Mouse (Mus musculus): ENCODE data around the gene Pigl.

The Pigl gene

GRCm38 (mm10) chr11:62557205-62557604, 98.9 kb downstream of the Pigl start:
- no peak for DNase-seq (ENCODE audit: low read depth, low spot score)

- DNase-seq (ENCODE audit: low read depth, low spot score) = peak; percentile 59
These were observed 99.9 kb downstream of the Pigl start for GRCm38 (mm10) chr11:62558152-62558551.

DNA sequence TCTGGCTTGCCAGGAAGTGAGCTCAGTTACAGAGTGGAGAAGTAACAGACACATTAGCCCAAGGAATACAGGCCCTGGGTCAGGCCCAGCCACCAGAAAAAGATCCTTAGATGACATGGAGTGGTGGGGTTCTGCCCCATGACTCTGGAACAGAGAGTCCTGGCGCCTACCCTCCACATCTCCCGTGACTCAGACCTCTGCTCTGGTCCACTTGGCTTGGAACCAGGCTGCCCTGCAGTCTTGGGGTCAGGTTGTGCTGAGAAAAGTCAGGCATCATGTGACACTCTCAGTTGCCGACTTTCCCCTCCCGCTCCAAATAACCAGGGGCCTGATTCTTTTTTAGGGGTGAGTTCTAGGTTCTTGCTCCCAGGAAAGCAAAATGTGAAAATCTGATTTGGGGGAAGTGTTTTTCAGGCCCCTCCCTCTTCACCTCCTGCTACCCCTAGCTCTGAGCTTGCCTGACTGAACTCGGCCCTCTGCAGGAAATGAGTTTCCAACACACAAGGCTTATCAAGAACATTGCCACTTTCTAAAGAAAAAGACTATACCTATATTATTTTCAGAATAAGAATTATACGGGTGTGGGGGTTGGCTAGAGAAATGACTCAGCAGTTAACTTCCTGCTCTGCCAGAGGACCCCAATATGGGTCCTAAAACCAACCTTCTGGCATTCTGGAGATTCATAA, 100.8 kb downstream of the Pigl start:
- peak; percentile 75 for DNase-seq (ENCODE audit: low read depth, low spot score)

- DNase-seq (ENCODE audit: low read depth, low spot score) = no peak
These were observed 102.3 kb downstream of the Pigl start for GRCm38 (mm10) chr11:62560463-62561016.

GRCm38 (mm10) chr11:62563590-62563989, 105.3 kb downstream of the Pigl start:
- peak; percentile 30 for DNase-seq (ENCODE audit: low read depth, low spot score)
